Mouse (Mus musculus) left cerebral cortex, adult 9 months (tissue): ENCODE results near the gene Ccdc187.

Source experiments
- DNase-seq, 2 experiments: peaks; one replicate each; pipeline ENCODE4 v3.0.0; 2022; ENCODE audit warnings: low spot score in 2 of 2

The Ccdc187 gene

GRCm38 (mm10) chr2:26214526-26214925 lies 79.8 kb downstream of the Ccdc187 start:
- DNase-seq: no peak

- DNase-seq: no peak
Observed at GRCm38 (mm10) chr2:26209566-26209965, 84.8 kb downstream of the Ccdc187 start.

- DNase-seq: peak in 1 of 2 experiments; percentile 38
Observed at GRCm38 (mm10) chr2:26208126-26208789, 86.1 kb downstream of the Ccdc187 start, which contains the start of gene Lhx3. Gene Lhx3 (minus strand): TSS chr2:26208289.

- no peak for DNase-seq
Observed at GRCm38 (mm10) chr2:26207559-26207958, 86.8 kb downstream of the Ccdc187 start.

GRCm38 (mm10) chr2:26205761-26206160 lies 88.6 kb downstream of the Ccdc187 start:
- DNase-seq: no peak

GRCm38 (mm10) chr2:26205126-26205525 lies 89.2 kb downstream of the Ccdc187 start:
- DNase-seq: no peak

GRCm38 (mm10) chr2:26202849-26203475 lies 91.4 kb downstream of the Ccdc187 start:
- DNase-seq: peak in 1 of 2 experiments; percentile 39

GRCm38 (mm10) chr2:26201926-26202848 lies 92.2 kb downstream of the Ccdc187 start:
- no peak for DNase-seq

- no peak for DNase-seq
Observed at GRCm38 (mm10) chr2:26198488-26198887, 95.9 kb downstream of the Ccdc187 start.

GRCm38 (mm10) chr2:26194552-26195339 lies 99.6 kb downstream of the Ccdc187 start:
- no peak for DNase-seq
